Mouse (Mus musculus) cortical plate, adult 2 months (tissue): Measurements from ENCODE around the gene Sema6d.

Experiments
- CTCF ChIP-seq: fragments of 200-500 bp; IDR thresholded peaks from 2 replicates; pipeline ENCODE4 v1.5.1; 2011; ENCODE audit warnings: mild to moderate bottlenecking, control low read depth, low read length; ENCODE audit not compliant: insufficient read depth; ENCODE audit errors: extremely low read depth
- POLR2A ChIP-seq: fragments of 200-500 bp; IDR thresholded peaks from 2 replicates; pipeline ENCODE4 v1.6.1; 2011; ENCODE audit warnings: mild to moderate bottlenecking, low read length, control low read depth; ENCODE audit not compliant: insufficient read depth; ENCODE audit errors: extremely low read depth

DNA sequence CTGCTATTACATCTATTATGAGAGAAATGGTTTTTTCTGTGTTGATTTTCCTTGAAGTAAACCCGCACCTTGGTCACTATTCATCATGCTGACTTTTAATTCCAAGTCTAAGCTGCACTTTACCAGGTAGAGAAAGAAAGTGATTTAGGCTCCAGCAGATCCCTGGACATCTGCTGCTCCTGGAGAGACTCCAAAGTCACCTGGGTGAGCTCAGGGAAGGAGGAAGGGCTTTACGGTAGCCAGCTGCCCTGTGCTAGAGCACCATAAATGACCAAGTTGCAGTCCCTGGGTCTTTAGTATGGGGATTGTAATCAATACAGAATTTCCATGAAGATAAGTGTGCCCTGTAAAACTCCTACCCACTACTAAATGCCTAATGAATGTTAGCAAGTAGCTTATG lies 309.8 kb downstream of the Sema6d start:
- TF ChIP-seq CTCF (no peak), POLR2A (no peak)
